Mouse (Mus musculus) urinary bladder, postnatal 36 days (tissue): ENCODE results near the gene Sf3b1.
"Not testable (repeated sequence)": the region's sequence is repeated elsewhere in the genome, so short reads cannot be mapped to it uniquely, and the experiment has no call there.

Source experiments
- DNase-seq, 2 experiments: peaks; one replicate each; pipeline ENCODE4 v3.0.0; 2022; ENCODE audit warnings: low spot score in 2 of 2, mixed read lengths in 1 of 2

The Sf3b1 gene

GRCm38 (mm10) chr1:55027253-55027801, at the start of gene Sf3b1:
Sf3b1 (minus strand) TSS chr1:55027481.
- DNase-seq = peak; percentile 91 to 97

- no peak for DNase-seq
Observed at GRCm38 (mm10) chr1:55076395-55076743, 49.1 kb upstream of the Sf3b1 start.

GRCm38 (mm10) chr1:55075652-55076394, 48.5 kb upstream of the Sf3b1 start:
- DNase-seq = no peak

- DNase-seq = no peak
Observed at GRCm38 (mm10) chr1:55074757-55075156, 47.5 kb upstream of the Sf3b1 start.

- DNase-seq = not testable (repeated sequence)
Observed at GRCm38 (mm10) chr1:55072328-55072727, 45.0 kb upstream of the Sf3b1 start.

GRCm38 (mm10) chr1:55061772-55062171, 34.5 kb upstream of the Sf3b1 start:
- no peak for DNase-seq

- DNase-seq = no peak
Observed at GRCm38 (mm10) chr1:55061099-55061498, 33.8 kb upstream of the Sf3b1 start.

GRCm38 (mm10) chr1:55058383-55058782, 31.1 kb upstream of the Sf3b1 start:
- not testable (repeated sequence) for DNase-seq

GRCm38 (mm10) chr1:55055322-55056115, 28.2 kb upstream of the Sf3b1 start:
- DNase-seq = no peak

GRCm38 (mm10) chr1:55053596-55053995, 26.3 kb upstream of the Sf3b1 start:
- DNase-seq = no peak

- DNase-seq = peak in 1 of 2 experiments; percentile 86
Observed at GRCm38 (mm10) chr1:55053005-55053404, 25.7 kb upstream of the Sf3b1 start.

- peak; percentile 99 for DNase-seq
Observed at GRCm38 (mm10) chr1:55052355-55052953, 25.2 kb upstream of the Sf3b1 start, which contains the start of gene Coq10b. Coq10b (plus strand) TSS chr1:55052770.

GRCm38 (mm10) chr1:55051671-55052070, 24.4 kb upstream of the Sf3b1 start:
- no peak for DNase-seq

- no peak for DNase-seq
Observed at GRCm38 (mm10) chr1:55048841-55049587, 21.7 kb upstream of the Sf3b1 start.

GRCm38 (mm10) chr1:55043164-55043563, 15.9 kb upstream of the Sf3b1 start:
- no peak for DNase-seq

- no peak for DNase-seq
Observed at GRCm38 (mm10) chr1:55042246-55042645, 15.0 kb upstream of the Sf3b1 start.

GRCm38 (mm10) chr1:55041691-55042090, 14.4 kb upstream of the Sf3b1 start:
- DNase-seq = no peak

GRCm38 (mm10) chr1:55039944-55040343, 12.7 kb upstream of the Sf3b1 start:
- DNase-seq = no peak

GRCm38 (mm10) chr1:55031026-55031779, 3.9 kb upstream of the Sf3b1 start:
- DNase-seq = no peak

GRCm38 (mm10) chr1:55029446-55029845, 2.2 kb upstream of the Sf3b1 start:
- no peak for DNase-seq
